Mouse (Mus musculus): ENCODE results near the gene Car5b. TPM values are rescaled to one million over a fixed set of nuclear protein-coding genes. Genes with fewer than 3 reads are reported as not detected.

Car5b gene
- polyA plus RNA-seq, 1 experiment from 2014 or later = 23.8 TPM

- CTCF ChIA-PET = interaction anchor here (1.3 kb wide), 1 partner anchor 108 kb away, joined by 3 read pairs; no protein-coding TSS in a partner anchor
- H3K27me3 ChIP-seq = peaks cover 9% of the 10 kb centered on the region
- POLR2A ChIA-PET = interaction anchor here (0.6 kb wide), 2 partner anchors 18 to 57 kb away, joined by 3 to 6 read pairs; no protein-coding TSS in a partner anchor
- in situ Hi-C loops (cut with MboI; ENCODE audit: low pct_unique_long_range_greater_than_20kb) = loop anchor here (10.0 kb wide), 1 partner anchor 116 kb away; the partner anchor contains the start of gene Siah1b
- DNase-seq (ENCODE audit: low read depth, low spot score) (peak; percentile 37), ATAC-seq (peak; percentile 95)
- no peak for TF ChIP-seq CTCF (IDR thresholded peaks at IDR 0.05)
Measured at GRCm38 (mm10) chrX:163958467-163958875, 69.3 kb downstream of the Car5b start, which contains the start of gene Zrsr2. Gene Zrsr2, minus strand, starts transcription at chrX:163958661.

- POLR2A ChIA-PET = interaction anchor here (0.6 kb wide), 1 partner anchor 11 kb away, joined by 3 read pairs; no protein-coding TSS in a partner anchor
- in situ Hi-C loops (cut with MboI; ENCODE audit: low pct_unique_long_range_greater_than_20kb) = loop anchor here (10.0 kb wide), 1 partner anchor 117 kb away; the partner anchor contains the start of gene Siah1b
- DNase-seq (ENCODE audit: low read depth, low spot score) = no peak
- TF ChIP-seq CTCF (IDR thresholded peaks at IDR 0.05) = no peak
- CTCF ChIA-PET = interaction anchor here (1.3 kb wide), 1 partner anchor 109 kb away, joined by 3 read pairs; no protein-coding TSS in a partner anchor
- peak; percentile 57 for ATAC-seq
- peaks cover 9% of the 10 kb centered on the region for H3K27me3 ChIP-seq
Measured at GRCm38 (mm10) chrX:163957803-163958466, 69.9 kb downstream of the Car5b start.

- DNase-seq (ENCODE audit: low read depth, low spot score) (no peak), ATAC-seq (no peak)
- ChIA-PET POLR2A (interaction anchor here (0.6 kb wide), 1 partner anchor 12 kb away, joined by 3 read pairs; no protein-coding TSS in a partner anchor), CTCF (interaction anchor here (1.3 kb wide), 1 partner anchor 109 kb away, joined by 3 read pairs; no protein-coding TSS in a partner anchor)
- in situ Hi-C loops (cut with MboI; ENCODE audit: low pct_unique_long_range_greater_than_20kb) = loop anchor here (10.0 kb wide), 1 partner anchor 117 kb away; the partner anchor contains the start of gene Siah1b
- H3K27me3 ChIP-seq = peaks cover 9% of the 10 kb centered on the region
- TF ChIP-seq CTCF (IDR thresholded peaks at IDR 0.05) = no peak
Measured at GRCm38 (mm10) chrX:163957381-163957780, 70.4 kb downstream of the Car5b start.

- POLR2A ChIA-PET = no interaction called here
- CTCF ChIA-PET = no interaction called here
- no peak for TF ChIP-seq CTCF (IDR thresholded peaks at IDR 0.05)
- ATAC-seq = no peak
- DNase-seq (ENCODE audit: low read depth, low spot score) = no peak
- in situ Hi-C loops (cut with MboI; ENCODE audit: low pct_unique_long_range_greater_than_20kb) = loop anchor here (10.0 kb wide), 1 partner anchor 123 kb away; the partner anchor contains the start of gene Siah1b
- H3K27me3 ChIP-seq = peaks cover 9% of the 10 kb centered on the region
Measured at GRCm38 (mm10) chrX:163951618-163952017, 76.2 kb downstream of the Car5b start.

GRCm38 (mm10) chrX:163944381-163944780 is 83.4 kb downstream of the Car5b start:
- in situ Hi-C loops (cut with MboI; ENCODE audit: low pct_unique_long_range_greater_than_20kb) = no loop called here
- DNase-seq (ENCODE audit: low read depth, low spot score) (no peak), ATAC-seq (peak; percentile 39)
- POLR2A ChIA-PET = no interaction called here
- TF ChIP-seq CTCF (IDR thresholded peaks at IDR 0.05) = no peak
- H3K27me3 ChIP-seq = no peaks in the 10 kb centered on the region
- CTCF ChIA-PET = no interaction called here

- H3K27me3 ChIP-seq = no peaks in the 10 kb centered on the region
- ATAC-seq (peak; percentile 92), DNase-seq (ENCODE audit: low read depth, low spot score) (peak; percentile 25)
- ChIA-PET POLR2A (no interaction called here), CTCF (no interaction called here)
- in situ Hi-C loops (cut with MboI; ENCODE audit: low pct_unique_long_range_greater_than_20kb) = no loop called here
- no peak for TF ChIP-seq CTCF (IDR thresholded peaks at IDR 0.05)
Measured at GRCm38 (mm10) chrX:163938587-163938986, 89.2 kb downstream of the Car5b start.

- ChIA-PET POLR2A (interaction anchor here (0.6 kb wide), 2 partner anchors 36 to 135 kb away, joined by 3 read pairs; no protein-coding TSS in a partner anchor), CTCF (no interaction called here)
- no peak for TF ChIP-seq CTCF (IDR thresholded peaks at IDR 0.05)
- DNase-seq (ENCODE audit: low read depth, low spot score) = no peak
- in situ Hi-C loops (cut with MboI; ENCODE audit: low pct_unique_long_range_greater_than_20kb) = no loop called here
- H3K27me3 ChIP-seq = peaks cover 13% of the 10 kb centered on the region
- no peak for ATAC-seq
Measured at GRCm38 (mm10) chrX:163934731-163935130, 93.1 kb downstream of the Car5b start.

GRCm38 (mm10) chrX:163929550-163929949 is 98.2 kb downstream of the Car5b start:
- ChIA-PET POLR2A (no interaction called here), CTCF (no interaction called here)
- TF ChIP-seq CTCF (IDR thresholded peaks at IDR 0.05) = no peak
- DNase-seq (ENCODE audit: low read depth, low spot score) (no peak), ATAC-seq (no peak)
- peaks cover 33% of the 10 kb centered on the region for H3K27me3 ChIP-seq
- in situ Hi-C loops (cut with MboI; ENCODE audit: low pct_unique_long_range_greater_than_20kb) = no loop called here

Other genes starting within 250 kb of the Car5b start
- gene Ap1s2, start 119.0 kb downstream of the Car5b start, polyA plus RNA-seq (2021) = 12.3 TPM
- gene Zrsr2, start 69.3 kb downstream of the Car5b start, polyA plus RNA-seq (2021) = 42.8 TPM
- 7.6 TPM for gene Siah1b, start 48.5 kb upstream of the Car5b start, polyA plus RNA-seq (2021)
- gene Cltrn, start 60.8 kb upstream of the Car5b start, polyA plus RNA-seq (2021) = not detected
- gene Ace2, start 111.3 kb upstream of the Car5b start, polyA plus RNA-seq (2021) = 0.24 TPM
- gene Bmx, start 230.2 kb upstream of the Car5b start, polyA plus RNA-seq (2021) = not detected
- gene Pir, start 241.4 kb upstream of the Car5b start, polyA plus RNA-seq (2021) = not detected

Measured in Patski (cell line).